Mouse (Mus musculus) heart, adult 2 months (tissue): Measurements from ENCODE around the gene Naa25.

Source experiments
- CTCF ChIP-seq: fragments of 200-600 bp; IDR thresholded peaks from 2 replicates; pipeline ENCODE4 v1.8.1; 2022; ENCODE audit warnings: antibody characterized with exemption, mild to moderate bottlenecking, moderate library complexity
- EP300 ChIP-seq: fragments of 200-500 bp; IDR thresholded peaks from 2 replicates; pipeline ENCODE4 v1.6.1; 2011; ENCODE audit warnings: low read depth, low read length, control low read depth; ENCODE audit not compliant: insufficient read depth
- POLR2A ChIP-seq: fragments of 200-500 bp; IDR thresholded peaks from 2 replicates; pipeline ENCODE4 v1.6.1; 2011; ENCODE audit warnings: mild to moderate bottlenecking, low read depth, low read length, control low read depth; ENCODE audit not compliant: insufficient read depth

GRCm38 (mm10) chr5:121422787-121423186 is 25.1 kb downstream of the Naa25 start:
- TF ChIP-seq EP300 (no peak), CTCF (no peak), POLR2A (no peak)
